Mouse (Mus musculus): ENCODE measurements around the gene Htr7. TPM values are rescaled to one million over a fixed set of nuclear protein-coding genes. Genes with fewer than 3 reads are reported as not detected.
A peak's percentile ranks its signal among the peaks of the same experiment; 100 is the strongest.

Gene Htr7
- polyA plus RNA-seq, 1 experiment: 0.06 TPM

GRCm38 (mm10) chr19:35955698-35956097 lies 101.6 kb downstream of the Htr7 start:
- H3K4me1 ChIP-seq (ENCODE audit: control insufficient read depth, insufficient read depth, low read length): no peaks in the 10 kb centered on the region
- WGBS: 61% methylated on average over 13 of the region's 13 CpGs
- H3K27me3 ChIP-seq (replicated peaks; ENCODE audit: control insufficient read depth, insufficient read depth, low read length): no peaks in the 10 kb centered on the region; the same call in 1 of the 2 replicates
- H3K36me3 ChIP-seq (ENCODE audit: control insufficient read depth, insufficient read depth, low read length): no peaks in the 10 kb centered on the region
- no peak for DNase-seq
- no peak overlapping the region for H3K4me3 ChIP-seq (ENCODE audit: insufficient read depth, low read depth, low read length)
- H3K27ac ChIP-seq (ENCODE audit: insufficient read depth, low read depth, low read length): no peak overlapping the region
- TF ChIP-seq CTCF (conservative IDR thresholded peaks at IDR 0.05; ENCODE audit: insufficient read depth, insufficient read length, low read depth, low read length) (no peak), POLR2A (IDR thresholded peaks at IDR 0.05; ENCODE audit: low read depth, low read length) (no peak)

- peak; percentile 22 for DNase-seq
- TF ChIP-seq POLR2A (IDR thresholded peaks at IDR 0.05; ENCODE audit: low read depth, low read length): no peak
- TF ChIP-seq CTCF (conservative IDR thresholded peaks at IDR 0.05; ENCODE audit: insufficient read depth, insufficient read length, low read depth, low read length): no peak
- 25% methylated on average over 1 of the region's 1 CpGs for WGBS
- Histone ChIP-seq H3K27ac (ENCODE audit: insufficient read depth, low read depth, low read length) (no peak overlapping the region), H3K36me3 (ENCODE audit: control insufficient read depth, insufficient read depth, low read length) (no peaks in the 10 kb centered on the region), H3K27me3 (replicated peaks; ENCODE audit: control insufficient read depth, insufficient read depth, low read length) (no peaks in the 10 kb centered on the region; the same call in 1 of the 2 replicates), H3K4me3 (ENCODE audit: insufficient read depth, low read depth, low read length) (no peak overlapping the region), H3K4me1 (ENCODE audit: control insufficient read depth, insufficient read depth, low read length) (no peaks in the 10 kb centered on the region)
These were observed 107.4 kb downstream of the Htr7 start for GRCm38 (mm10) chr19:35949888-35950287.

- DNase-seq: no peak
These were observed 132.3 kb downstream of the Htr7 start for GRCm38 (mm10) chr19:35924961-35925495.

GRCm38 (mm10) chr19:35924418-35924817 lies 132.9 kb downstream of the Htr7 start:
- no peak overlapping the region for H3K4me3 ChIP-seq (ENCODE audit: insufficient read depth, low read depth, low read length)
- H3K27me3 ChIP-seq (replicated peaks; ENCODE audit: control insufficient read depth, insufficient read depth, low read length): no peaks in the 10 kb centered on the region
- TF ChIP-seq CTCF (conservative IDR thresholded peaks at IDR 0.05; ENCODE audit: insufficient read depth, insufficient read length, low read depth, low read length) (no peak), POLR2A (IDR thresholded peaks at IDR 0.05; ENCODE audit: low read depth, low read length) (no peak)
- H3K4me1 ChIP-seq (ENCODE audit: control insufficient read depth, insufficient read depth, low read length): no peaks in the 10 kb centered on the region
- H3K27ac ChIP-seq (ENCODE audit: insufficient read depth, low read depth, low read length): no peak overlapping the region
- DNase-seq: peak; percentile 61
- WGBS: 27% methylated on average over 5 of the region's 5 CpGs
- no peaks in the 10 kb centered on the region for H3K36me3 ChIP-seq (ENCODE audit: control insufficient read depth, insufficient read depth, low read length)

More at GRCm38 (mm10) chr19:35924961-35925495, 132.3 kb downstream of the Htr7 start:
- no peak overlapping the region for H3K4me3 ChIP-seq (ENCODE audit: insufficient read depth, low read depth, low read length)
- no peaks in the 10 kb centered on the region for H3K36me3 ChIP-seq (ENCODE audit: control insufficient read depth, insufficient read depth, low read length)
- H3K27me3 ChIP-seq (replicated peaks; ENCODE audit: control insufficient read depth, insufficient read depth, low read length): no peaks in the 10 kb centered on the region
- no peaks in the 10 kb centered on the region for H3K4me1 ChIP-seq (ENCODE audit: control insufficient read depth, insufficient read depth, low read length)
- WGBS: 59% methylated on average over 3 of the region's 3 CpGs
- no peak for TF ChIP-seq POLR2A (IDR thresholded peaks at IDR 0.05; ENCODE audit: low read depth, low read length)
- no peak for TF ChIP-seq CTCF (conservative IDR thresholded peaks at IDR 0.05; ENCODE audit: insufficient read depth, insufficient read length, low read depth, low read length)
- H3K27ac ChIP-seq (ENCODE audit: insufficient read depth, low read depth, low read length): no peak overlapping the region

Other genes starting within 250 kb of the Htr7 start
- 3.6 and 3.8 TPM in 2 replicates for gene Rpp30, start 26.2 kb upstream of the Htr7 start, polyA plus RNA-seq (2012; rRNA removed)
- gene Ankrd1, start 62.6 kb upstream of the Htr7 start, polyA plus RNA-seq (2012; rRNA removed): 0.99 and 1.1 TPM in 2 replicates